Mouse (Mus musculus) testis, adult 2 months (tissue): Measurements from ENCODE around the gene Suz12.
"Not testable (repeated sequence)": the region's sequence is repeated elsewhere in the genome, so short reads cannot be mapped to it uniquely, and the experiment has no call there.

Source experiments
- CTCF ChIP-seq: fragments of 200-500 bp; IDR thresholded peaks from 2 replicates; pipeline ENCODE4 v1.5.1; 2012; ENCODE audit warnings: low read depth, mild to moderate bottlenecking, inconsistent platforms, low read length, moderate library complexity; ENCODE audit not compliant: control insufficient read depth, insufficient read depth, insufficient replicate concordance
- POLR2A ChIP-seq: fragments of 200-500 bp; IDR thresholded peaks from 2 replicates; pipeline ENCODE4 v1.6.1; 2012; ENCODE audit warnings: low read depth, mild to moderate bottlenecking, inconsistent platforms, low read length, moderate library complexity; ENCODE audit not compliant: control insufficient read depth

DNA sequence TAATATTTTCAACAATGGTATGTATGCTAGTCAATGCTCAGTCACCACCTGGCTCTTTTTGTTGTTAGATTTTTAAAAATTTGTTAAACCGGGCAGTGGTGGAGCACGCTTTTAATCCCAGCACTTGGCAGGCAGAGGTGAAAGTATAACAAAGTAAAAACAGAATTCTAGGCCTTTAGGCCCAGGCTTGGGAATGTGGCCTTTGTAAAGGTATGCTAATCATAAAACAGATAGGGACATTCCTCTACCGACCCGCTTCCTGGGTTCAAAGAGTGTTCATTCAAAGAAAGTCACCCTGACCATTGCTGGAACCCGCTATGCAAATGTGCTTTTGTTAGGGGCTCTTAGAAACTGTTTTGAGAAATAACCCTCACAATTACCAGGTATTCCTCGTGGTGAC is 16.3 kb upstream of the Suz12 start:
- TF ChIP-seq CTCF, POLR2A: not testable (repeated sequence)
